Mouse (Mus musculus) liver, adult (tissue): Measurements from ENCODE around the gene Emc10.

ENCODE experiments used
- GATA4 ChIP-seq: IDR thresholded peaks from 2 replicates; pipeline ENCODE4 v1.6.1; 2014; ENCODE audit warnings: mild to moderate bottlenecking, low read length; ENCODE audit not compliant: insufficient replicate concordance

Gene Emc10

DNA sequence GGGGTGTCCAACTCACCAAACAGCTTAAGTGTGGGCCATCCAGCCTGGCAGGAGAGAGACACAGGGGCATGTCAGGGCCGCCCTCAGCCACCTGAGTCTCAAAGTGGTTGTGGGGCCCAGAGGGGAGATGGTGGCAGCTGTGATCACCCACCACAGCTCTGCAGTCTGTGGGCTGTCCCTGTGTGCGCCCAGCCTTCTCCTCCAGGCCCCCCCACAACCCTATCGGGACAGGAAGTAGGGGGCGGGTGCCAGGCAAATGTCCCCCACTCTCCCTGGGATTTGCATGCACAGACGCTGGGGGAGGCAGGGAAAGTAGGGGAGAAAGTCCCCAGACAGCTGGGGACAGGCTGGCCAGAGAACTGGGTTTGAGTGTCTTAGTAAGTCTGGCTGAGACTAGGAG, 34.9 kb upstream of the Emc10 start:
- TF ChIP-seq GATA4, result no peak

DNA sequence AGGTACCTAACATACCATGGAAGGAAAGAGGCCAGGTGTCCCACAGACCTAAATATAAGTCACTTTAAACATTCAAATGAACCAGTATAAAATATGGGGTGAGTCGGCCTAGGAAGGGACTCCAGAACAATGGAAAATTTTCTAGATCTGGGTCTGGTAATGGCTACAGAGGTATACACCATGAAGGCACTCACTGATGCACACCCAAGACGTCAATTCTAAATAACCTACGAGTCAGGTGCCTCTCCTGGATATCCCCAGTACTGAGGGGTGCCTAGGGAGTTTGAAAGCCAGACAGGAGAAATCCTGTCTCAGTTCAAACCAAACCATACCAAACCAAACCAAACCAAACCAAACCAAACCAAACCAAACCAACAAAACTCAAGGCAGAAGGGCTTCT, 34.2 kb upstream of the Emc10 start:
- no peak for TF ChIP-seq GATA4

DNA sequence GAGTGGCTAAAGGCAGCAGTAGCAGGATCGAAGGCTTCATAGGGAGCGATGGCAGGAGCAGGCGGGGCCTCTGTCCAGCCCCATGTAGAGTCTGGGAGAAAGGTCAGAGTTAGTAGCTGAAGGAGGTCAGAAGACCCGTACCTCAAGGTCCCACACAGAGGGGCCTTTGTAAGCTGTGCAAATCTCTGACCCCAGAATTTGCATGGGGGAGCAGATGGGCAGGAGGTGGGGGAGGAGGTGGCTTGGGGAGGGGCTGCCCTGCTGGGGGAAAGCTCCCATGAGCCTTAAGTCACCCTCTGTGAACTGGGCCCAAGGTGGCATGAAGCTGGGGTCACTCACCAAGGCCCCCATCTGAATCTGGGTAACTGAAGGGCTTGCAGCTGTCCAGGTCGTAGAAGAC, 33.2 kb upstream of the Emc10 start:
- no peak for TF ChIP-seq GATA4

DNA sequence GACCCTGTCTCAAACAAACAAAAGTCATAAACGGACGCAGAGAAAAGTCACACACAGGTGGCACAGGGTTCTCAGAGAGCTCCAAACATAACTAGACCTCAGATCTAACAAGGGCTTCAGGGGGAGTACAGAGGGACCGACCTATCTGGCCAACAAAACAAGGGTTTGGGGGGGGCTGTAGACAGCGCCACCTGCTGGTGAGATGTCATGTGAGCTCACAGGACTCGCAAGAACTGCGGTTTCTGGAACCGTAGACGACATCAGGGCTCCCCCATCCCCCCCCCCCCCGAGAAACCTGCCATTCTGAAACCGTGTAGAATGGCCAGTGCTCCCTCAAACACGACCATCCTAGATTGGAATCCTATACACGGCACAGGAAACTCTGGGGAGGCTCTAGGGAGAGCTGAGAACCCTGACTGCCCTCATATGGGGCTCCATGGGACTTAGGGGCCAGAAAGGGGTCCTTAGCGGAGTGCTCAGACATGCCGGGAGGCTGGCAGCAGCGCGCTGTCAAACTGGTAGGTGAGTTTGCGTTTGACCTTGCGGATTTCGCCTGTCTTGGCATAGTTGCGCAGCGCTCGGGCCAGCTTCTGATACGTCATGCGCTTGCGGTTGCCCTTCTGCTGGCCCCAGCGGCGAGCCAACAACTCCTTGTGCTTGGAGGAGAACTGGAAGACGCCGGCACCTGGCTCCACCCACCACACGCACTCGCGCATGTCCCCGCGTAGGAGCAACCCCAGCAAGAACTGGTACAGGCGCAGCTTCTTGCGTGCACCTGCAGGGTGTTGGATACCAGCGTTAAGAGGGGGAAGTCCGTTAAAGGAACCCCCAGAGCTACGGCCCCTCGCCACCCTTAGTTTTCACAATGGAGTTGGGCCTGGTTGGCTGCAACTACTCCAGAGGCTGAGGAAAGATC, 31.4 kb upstream of the Emc10 start:
- TF ChIP-seq GATA4, result no peak

DNA sequence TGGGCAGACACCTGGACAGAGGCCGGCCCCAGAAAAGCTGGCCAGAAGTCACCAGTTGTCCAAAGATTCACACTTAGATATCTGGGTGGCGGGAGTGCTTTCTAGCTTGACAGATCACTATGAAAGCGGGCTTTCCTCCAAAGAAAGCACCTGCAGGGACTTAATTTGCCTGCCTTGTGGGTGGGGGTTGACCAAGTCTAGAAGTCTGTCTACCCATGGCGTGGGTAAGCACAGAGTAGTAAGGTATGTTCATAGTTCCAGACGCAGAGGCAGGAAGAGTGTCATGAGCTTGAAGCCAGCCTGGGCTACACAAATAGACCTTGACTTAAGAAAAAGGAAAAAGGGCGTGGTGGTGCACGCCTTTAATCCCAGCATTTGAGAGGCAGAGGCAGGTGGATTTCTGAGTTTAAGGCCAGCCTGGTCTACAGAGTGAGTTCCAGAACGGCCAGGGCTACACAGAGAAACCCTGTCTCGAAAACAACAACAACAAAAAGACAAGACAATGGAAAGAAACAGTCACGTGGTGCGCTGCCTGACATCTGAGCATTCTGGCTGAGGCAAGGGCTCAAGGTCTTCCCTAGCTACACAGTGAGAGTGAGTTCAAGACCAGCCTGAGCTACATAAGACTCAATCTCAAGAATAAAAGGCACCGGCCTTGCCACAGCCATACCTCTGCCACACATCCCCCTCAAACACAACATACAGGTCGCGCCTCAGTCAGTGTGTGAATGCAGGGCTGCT, 30.3 kb upstream of the Emc10 start:
- TF ChIP-seq GATA4, result no peak

DNA sequence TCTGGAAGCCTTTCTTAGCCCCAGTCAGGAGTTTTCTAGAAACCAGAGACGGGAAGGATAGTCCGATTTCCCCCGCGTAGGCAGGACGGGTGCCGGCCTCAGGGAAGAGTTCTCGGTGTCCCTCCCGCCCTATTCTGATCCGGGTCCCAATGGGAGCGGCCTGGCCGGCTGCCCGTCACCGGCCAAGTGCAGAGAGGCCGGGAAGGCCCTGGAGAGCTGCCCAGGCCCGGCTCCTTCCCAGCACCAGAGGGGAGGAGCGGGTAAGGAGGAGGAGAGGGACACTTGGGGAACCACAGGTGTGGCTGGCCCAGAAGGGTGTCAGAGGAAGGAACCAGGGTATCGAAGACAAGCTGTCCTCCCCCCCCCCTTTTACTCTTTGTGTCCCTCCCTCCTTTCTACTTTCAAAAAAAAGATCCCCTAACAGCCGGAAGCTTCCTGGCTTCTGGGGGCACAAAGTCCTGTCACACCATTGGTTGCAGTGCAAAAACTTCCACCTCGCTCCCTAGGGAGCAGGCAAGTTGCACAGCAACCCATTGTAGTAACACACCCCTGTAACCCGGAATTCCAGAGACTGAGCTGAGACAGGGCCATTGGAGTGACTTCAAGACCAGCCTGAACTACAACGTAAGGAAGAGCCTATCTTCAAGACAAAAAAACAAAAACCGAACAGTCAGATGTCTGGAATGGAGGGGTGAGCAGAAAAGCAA, 28.9 kb upstream of the Emc10 start:
- TF ChIP-seq GATA4, result no peak

DNA sequence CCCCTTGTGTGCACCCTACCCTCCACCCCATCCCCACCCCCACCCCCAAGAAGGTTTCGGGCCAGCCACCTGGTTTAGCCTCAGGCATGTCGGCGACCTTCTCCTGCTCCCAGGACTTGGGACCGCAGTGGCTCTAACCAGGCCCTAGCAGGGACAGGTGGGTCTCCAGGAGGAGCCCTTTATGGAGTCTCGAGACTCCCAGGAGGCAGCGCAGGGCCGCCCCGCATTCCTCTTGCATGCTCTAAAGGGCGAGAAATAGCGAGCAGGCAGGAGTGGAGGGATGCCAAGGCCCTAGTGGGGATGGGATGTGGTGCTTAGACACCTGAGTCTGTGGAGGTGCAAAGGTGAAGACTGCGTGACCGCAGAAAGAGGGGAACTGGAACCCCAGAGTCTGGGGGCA, 28.2 kb upstream of the Emc10 start, which contains the start of gene Mybpc2:
Gene Mybpc2 (minus strand): TSS at position 155 of the 400 bp plus-strand sequence.
- no peak for TF ChIP-seq GATA4

DNA sequence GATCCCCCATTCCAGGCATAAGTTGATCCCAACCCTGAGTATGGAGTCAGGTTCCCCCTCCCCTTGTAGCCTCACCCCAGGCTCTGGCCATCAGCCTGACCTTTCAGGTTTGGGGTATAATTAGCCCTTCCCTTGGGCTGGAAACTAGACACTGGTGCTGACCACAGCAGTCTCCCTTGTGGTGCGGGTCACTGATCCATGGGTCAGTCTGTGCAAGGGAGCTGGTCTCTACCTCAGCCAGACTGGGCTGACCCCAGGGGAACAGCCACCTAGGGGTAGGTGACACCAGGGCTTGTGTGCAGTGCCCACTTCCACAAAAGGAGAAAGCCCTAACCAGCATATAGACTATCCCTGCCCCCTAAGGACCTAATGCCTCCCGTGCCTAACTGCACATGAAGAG, 26.7 kb upstream of the Emc10 start:
- TF ChIP-seq GATA4, result no peak

DNA sequence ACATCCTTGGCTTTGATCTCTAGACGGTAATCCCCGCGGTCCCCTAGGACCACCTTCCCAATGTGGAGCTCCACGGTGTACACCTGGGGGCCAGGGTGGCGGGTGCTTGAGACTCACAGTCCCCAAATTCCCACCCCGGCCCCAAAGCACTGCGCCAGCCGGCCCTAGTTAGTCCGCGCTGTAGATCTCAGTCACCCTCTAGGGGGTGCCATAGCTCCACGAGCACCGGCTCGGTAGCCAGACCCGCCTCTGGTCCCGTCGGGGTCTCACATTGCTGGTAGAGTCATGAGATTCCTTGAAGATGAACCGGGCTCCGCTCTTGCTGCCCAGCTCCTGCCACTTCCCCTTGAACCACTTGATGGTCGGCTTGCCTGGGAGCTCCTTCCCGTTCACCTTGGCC, 25.4 kb upstream of the Emc10 start:
- no peak for TF ChIP-seq GATA4

DNA sequence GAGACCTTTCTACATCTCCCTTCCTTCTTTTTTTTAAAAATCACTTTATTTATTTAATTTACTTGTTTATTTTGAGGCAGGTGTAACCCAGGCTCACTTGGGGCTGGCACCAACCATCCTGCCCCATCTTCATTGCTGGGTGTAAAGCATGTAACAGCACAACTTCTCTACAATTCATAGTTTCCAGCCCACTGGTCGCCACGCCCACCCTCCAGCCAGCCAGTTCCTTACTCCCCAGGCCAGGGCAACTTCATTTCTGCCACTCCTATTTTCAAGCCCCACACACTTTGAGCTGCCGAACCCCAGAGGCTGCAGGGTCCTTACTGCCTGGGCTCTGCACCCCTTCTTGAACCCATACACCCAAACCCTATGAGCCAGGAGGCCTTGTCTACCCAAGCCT, 24.7 kb upstream of the Emc10 start:
- TF ChIP-seq GATA4, result no peak

DNA sequence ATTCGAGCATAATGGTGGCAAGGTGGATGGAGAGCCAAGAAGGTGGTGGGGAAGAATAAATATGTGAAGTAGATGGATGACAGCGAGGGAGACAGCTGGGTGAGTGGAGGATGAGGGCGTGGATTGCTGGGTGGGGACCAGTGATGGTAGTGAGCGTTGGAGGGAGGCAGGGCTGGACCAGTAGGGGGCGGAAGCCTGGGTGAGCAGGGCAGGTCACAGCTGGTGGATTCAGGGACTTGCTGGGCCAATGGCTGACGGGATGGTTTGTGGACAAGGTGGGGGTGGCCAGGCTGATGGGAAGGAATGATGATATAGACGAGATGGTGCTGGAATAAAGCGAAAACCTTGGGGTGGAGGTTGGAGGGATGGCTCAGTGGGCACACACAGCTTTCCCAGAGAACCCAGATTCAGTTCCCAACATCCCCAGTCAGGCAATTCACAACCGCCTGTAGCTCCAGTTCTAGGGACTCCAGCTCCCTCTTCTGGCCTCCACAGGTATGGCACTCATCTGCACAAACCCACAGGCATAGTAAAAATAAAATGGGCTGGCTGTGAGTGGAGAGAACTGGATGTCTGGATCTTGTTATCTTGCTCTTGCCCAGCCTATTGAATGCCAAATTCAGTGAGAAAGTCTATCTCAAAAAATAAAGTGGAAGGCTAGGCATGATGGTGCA, 23.0 kb upstream of the Emc10 start:
- TF ChIP-seq GATA4, result no peak

DNA sequence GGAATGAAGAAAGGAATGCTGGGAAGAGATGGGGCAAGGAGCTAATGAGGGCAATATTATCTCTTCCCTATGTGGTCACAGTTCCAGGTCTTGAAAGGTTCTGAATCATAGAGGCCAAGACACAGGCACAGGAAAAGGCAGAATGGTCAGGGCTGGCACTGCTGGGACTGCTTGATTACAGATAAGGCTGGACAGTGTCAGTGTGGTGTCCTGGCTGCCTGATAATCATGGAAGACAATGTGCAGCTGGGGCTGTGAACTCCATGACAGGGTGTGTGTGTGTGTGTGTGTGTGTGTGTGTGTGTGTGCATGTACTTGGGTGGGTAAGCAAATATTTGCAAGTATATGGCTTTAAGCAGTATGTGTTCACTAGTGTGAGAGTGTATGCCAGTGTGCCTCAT, 11.2 kb upstream of the Emc10 start:
- no peak for TF ChIP-seq GATA4

DNA sequence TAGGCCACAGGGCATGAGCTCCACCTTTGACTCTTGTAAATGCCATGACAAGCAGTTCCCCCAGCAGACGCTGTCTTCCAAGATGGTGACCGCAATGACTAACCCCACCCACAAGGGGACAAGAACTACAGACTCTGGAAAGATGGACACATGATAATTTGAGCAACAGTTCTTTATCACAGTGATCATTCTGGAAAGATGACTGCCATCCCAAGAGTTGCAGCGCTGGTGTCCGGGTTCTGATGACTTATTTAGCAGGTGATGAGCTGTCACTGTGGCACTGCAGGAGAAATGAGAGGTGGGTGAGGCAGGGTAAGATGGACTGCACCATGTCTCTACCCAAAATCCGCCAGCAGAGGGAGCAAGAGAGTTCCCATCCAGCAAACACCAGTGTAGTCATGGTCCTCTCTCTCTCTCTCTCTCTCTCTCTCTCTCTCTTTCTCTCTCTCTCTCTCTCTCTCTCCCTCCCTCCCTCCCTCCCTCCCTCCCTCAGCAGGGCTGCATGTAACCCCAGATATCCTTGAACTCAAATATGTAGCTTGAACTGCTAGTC, 5.3 kb upstream of the Emc10 start:
- no peak for TF ChIP-seq GATA4

DNA sequence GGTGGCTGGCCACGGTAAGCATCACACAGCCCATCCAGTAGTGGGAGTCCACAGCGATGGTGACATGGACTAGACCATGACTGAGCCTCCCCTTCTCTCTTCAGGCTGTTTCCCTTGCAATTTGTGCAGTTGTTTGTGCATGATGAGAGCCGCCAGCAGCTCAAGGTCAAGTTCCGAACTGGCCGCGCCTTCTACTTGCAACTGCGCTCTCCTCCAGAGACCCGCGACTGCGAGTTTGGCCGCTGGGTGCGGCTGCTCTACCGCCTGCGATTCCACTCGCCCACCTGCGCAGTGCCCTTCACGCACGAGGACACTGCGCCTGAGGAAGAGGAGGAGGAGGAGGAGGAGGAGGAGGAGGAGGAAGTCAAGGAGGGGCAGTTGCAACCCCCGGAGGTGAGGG, 3.7 kb upstream of the Emc10 start:
- no peak for TF ChIP-seq GATA4

DNA sequence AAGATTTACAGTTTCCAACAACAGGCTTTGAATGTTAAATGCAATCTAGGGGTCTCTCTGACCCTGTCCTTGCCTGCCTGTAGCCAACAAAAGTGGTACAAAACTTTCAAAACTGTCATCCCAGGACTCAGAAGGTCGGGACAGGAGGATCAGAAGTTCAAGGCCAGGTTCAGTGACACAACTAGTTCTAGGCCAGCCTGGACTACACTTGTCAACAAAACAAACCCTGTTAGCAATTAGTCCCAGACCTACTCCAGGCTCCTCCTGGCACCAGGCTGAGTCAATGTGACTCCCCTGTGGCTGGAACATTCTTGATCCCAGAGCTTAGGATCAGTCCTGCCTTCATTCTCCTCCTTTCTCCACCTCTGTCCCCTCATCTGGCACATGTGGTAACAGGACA, 2.6 kb upstream of the Emc10 start:
- no peak for TF ChIP-seq GATA4
